Mouse (Mus musculus) frontal cortex, postnatal 25 days (tissue): ENCODE results near the gene Wfdc2.
"Not testable (repeated sequence)": the region's sequence is repeated elsewhere in the genome, so short reads cannot be mapped to it uniquely, and the experiment has no call there.

Experiments used
- DNase-seq, 2 experiments: peaks; one replicate each; pipeline ENCODE4 v3.0.0; 2022; ENCODE audit warnings: low spot score in 2 of 2

The Wfdc2 gene

DNA sequence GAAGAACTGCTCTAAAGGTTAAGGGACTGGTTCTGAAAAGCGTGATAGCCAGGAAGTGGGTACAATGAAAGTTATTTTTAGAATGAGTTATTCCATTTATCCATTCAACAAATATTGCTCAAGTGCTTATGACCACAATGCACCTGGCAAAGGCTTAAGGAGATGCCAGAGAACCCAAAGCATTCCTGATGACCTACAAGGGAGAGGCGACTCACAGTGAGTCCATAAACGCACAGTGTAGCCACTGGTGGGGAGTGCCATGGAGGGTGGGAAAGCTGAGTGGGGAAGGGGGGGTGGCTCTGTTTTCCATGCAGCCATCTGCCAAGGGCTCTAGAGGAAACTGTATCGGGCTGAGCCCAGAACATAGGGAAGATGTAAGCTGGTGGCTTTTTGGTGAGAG is 12.9 kb upstream of the Wfdc2 start:
- DNase-seq, result no peak

DNA sequence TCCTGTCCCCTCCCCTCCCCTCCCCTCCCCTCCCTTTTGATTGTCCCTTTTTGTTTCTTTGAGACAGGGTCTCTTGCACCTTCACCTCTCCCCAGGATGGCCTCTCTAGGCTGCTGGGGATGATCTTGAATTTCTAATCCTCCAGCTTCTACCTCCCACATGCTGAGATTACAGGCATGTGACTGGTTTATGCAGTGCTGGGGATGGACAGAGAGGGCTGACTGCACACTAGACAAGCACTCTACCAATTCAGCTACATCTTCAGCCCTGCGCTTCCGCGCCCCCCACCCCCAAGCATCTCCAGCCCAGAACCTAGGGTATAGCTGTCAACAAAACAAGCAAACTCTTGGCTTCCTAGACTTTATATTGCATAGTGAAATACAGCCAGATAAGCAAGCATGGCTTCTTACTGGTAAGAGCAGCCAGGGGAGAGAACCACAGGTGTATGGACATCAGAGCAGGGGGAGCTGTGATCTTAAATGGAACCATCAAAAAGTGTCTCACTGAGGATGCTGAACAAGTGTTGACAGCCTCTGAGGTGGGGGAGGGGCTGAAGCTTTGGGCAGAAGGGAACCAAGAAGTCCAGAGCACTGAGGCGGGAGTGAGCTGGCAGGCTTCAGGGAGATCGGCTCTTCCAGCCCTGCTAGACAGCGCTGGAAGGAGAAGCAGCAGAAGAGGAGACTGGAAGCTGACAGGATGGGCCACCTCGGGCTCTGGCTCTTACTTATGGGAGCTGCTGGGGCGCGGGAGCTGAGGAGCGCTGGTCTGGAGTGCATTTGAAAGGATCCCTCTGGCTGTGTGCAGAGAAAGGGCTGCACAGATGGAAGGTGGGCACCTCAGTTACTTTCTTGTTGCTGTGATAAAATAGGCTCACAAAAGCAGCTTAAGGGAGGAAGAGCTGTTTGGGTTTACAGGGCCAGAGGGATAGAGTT is 12.0 kb upstream of the Wfdc2 start:
- peak in 1 of 2 experiments; percentile 20 for DNase-seq

DNA sequence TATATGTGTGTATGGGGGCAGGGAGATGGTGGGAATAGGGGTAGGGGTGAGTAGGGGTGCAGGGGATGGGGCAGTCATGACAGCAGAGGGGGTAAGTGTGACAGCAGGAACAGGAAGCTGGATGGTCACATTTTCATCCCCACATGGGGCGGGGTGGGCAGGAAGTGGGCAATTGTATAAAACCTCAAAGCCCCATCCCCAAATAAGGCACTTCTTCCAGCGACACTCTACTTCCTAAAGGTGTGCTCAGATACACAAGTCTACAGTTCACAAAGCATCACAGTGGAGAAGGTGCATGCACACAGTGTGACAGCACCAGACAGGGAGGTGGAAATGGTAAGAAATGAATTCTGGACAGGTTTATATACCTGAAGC is 11.3 kb upstream of the Wfdc2 start:
- no peak for DNase-seq

DNA sequence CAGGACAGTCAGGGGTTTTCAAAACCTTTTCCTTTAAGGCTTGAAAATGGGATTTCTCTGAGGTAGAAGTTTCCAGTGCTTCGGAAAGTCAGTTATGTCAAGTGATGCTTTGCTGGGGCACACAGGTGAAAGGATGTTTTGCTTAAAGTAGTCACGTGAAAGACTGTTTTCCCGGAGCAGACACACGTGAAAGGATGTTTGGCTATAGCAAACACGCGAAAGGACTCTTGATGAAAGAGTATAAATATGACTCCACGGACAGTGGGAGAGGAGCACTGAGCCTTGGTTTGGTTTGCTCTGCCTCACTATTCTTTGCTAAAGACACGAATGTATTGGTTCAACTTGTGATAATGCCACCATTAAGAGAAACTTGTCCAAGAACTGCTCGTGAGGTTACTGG is 10.7 kb upstream of the Wfdc2 start:
- DNase-seq, result no peak

DNA sequence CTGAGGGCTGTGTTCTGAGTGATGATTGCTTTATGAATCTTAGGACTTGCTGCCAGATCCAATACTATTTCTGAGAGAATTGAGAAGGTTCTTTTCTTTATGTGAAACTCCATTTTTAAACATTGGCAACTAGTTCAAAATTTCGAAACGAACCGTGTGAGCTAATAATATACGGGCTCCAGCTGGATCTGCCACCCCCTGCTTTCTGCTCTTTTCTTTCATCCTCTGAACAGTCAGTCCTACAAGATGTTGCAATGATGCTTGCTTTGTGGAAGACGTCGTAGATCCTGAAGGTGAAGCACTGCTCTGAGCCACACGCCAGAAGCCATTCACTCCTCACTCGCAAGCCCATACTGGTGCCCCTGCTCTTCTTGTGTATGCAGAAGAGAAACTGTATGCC is 3.8 kb upstream of the Wfdc2 start:
- DNase-seq, result no peak

DNA sequence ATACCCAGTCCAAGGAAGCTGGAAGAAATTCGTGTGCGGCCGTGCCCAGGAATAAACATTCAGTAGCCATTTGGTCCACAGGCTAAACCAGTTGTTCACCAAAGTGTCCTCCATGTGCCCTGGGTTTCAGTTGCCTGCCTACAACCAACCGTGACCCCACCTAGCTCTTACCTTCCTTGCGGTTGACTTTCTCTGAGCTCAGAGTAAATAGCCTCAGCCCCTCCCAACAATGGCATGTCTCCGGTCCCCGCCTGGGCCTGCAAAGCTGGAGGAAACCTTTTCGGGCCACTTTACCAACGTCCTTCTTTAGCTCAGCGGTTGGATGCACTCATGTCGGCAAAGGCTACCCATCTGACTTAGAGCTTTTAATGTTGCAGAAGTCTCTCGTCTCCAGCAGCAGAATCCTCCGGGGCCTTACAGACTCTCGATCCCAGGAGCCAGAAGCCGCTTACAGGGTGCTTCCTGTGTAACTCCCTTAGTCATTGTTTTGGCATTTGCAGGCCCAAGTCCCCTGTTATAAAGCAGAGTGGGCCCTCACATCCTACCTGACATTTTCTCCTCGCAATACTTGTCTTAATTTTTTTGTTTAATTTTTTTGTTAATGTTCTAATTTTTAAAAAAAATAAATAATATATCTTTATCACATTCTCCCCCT is 3.1 kb upstream of the Wfdc2 start:
- no peak for DNase-seq

DNA sequence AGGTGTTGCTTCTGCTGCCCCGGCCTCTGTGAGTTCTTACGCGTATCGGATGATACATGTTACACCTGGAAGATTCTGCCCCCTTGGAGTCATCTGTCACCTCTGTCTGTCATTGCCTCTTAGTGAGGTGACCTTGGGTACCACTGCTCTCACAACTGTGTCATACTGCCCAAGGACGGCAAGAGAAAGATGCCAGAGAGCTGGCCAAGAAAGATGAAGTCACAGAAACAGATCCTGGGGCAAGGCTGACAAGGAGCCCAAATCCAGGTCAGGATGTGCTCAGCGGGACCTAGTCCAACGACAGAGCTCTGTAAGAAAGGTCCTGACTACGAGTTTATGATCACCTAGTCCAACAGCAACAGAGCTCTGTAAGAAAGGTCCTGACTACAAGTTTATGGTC is 2.1 kb upstream of the Wfdc2 start:
- DNase-seq, result no peak

DNA sequence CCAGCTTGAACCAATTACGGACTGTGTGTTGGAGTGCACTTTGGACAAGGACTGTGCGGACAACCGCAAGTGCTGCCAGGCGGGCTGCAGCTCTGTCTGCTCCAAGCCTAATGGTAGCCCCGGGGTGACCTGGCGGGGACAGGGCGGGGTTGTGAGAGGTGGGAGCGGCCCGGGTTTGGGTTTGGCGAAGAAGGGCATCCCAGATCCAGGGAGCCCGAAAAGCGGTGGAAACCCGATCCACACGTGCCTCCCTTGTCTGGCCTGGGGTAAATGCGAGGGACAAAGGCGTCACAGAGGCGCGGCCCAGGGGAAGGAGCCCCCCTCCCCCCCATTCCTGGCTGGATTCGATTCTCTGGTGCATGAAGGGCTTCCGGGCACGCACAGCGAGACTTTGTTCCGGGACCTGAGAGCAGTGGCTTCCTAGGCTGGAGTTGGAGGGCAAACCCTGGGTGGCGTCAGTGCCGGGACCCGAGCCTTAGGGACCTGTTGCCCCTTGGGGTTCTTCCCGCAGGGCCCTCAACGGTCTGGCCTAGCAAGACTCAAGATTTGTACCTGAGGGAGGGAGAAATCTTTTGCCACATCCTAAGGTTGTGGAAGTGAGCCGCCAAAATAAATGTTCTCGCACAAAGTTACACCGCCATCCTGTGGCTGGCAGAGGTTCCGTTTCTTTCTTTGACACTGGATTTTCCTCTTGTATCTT is 1.3 kb downstream of the Wfdc2 start:
- DNase-seq, result peak; percentile 21 to 22

DNA sequence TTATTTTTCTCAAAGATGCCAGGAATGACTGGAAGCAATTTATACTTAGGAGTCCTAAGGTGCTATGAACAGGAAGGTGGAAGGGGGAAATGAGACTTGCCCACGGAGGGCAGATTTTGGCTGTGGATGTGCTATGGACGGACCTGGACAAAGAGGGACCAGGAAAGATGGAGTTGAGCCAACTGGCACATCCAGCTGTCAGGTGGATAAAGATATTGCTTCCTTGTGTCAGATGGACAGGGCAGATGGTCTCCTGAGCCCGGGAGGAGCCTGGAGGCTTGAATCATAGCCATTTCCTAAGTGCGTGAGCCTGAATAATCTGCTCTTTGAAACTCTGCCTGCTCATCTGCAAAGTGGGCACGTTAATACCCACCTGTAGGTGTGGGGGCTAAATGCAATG is 2.1 kb downstream of the Wfdc2 start:
- no peak for DNase-seq

DNA sequence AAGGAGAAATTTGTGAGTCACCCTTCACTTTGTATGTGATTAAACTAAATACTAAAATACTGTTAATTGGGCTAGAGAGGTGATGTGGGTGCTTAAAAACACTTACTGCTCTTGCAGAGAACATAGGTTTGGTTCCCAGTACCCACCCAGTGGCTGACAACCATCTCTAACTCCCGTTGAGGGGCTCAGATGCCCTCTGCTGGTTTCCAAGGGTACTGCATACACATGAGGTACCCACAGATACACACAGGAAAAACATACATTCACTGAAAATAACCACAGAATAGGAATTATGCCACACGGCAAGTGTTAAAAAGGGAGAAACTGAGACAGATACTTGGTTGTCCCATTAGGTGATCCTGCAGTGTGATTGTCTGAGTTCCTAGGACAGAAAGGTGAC is 4.8 kb downstream of the Wfdc2 start:
- no peak for DNase-seq

GRCm38 (mm10) chr2:164567460-164567859 is 5.2 kb downstream of the Wfdc2 start:
- DNase-seq, result no peak

DNA sequence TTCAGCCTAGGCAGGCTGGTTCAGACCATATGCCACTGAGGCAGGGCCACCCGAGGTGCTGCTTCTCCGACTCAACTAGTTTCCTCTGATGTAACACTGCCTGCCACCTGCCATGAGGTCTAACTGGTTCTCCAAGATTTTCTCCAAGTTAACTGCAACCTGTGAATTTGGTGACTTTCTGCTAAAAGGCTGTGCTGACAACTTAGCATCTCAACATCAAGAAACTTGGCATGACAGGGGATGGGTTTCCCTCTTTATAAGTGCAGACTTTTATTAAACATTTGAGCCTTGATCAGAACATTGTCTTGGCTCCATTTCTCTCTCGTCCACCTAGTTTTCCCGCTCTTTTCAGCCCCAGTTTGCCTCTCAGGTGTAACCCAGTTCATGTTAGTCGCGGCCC is 11.1 kb downstream of the Wfdc2 start, which contains the start of gene Spint3:
Spint3 (minus strand) TSS at position 101 of the 400 bp plus-strand sequence.
- not testable (repeated sequence) for DNase-seq

DNA sequence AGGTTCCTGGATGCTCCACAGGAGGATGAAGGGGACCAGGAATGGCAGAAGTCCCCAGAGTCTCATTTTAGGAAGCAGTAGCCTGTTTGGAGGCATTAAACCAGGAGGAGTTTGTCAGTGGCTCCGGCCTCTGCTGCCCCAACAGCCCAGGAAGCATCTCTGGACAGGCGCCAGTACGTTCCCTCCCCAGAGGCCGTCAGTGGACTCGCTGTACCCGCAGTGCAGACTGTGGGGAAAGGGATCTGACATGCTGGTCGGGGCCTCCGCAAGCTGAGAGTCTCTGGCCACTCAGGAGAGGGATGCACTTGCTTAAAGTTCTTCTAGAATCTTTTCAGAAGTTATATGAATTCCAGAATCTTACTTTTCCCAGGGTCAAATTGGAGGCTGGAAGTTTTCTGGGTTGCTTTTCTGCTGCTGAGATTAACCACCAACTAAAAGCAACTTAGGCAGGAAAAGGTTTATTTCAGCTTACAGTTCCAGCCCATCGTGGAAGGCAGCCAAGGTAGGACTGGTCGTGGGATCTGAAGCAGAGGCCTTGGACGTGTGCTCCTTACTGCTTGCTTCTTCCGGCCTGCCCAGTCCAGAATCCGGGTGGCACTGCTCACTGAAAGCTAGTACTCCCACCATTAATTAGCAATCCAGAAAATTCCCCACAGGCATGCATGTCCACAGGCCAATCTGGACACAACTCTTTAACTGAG is 23.0 kb downstream of the Wfdc2 start, which contains the start of gene Wfdc6a:
Wfdc6a (minus strand) TSS at position 423 of the 701 bp plus-strand sequence.
- not testable (repeated sequence) for DNase-seq

DNA sequence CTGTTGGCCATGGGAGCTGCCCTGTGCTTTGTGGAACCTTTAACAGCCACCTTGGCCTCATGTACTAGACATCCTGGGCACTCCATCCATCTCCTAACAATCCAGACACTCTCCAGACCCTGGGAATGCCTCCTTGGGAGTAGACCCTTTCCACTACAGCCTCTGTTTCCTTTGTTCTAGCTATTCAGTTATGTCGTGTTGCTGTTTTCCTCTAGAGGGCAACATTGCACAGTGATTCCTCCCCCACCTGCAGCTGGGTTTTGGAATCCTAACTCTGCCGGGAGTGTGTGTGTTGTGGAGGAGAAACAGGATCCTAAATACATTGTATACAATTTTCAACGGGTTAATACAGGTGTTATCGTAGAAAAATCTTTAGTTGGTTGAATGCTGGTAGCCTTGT is 29.8 kb downstream of the Wfdc2 start:
- peak in 1 of 2 experiments; percentile 7 for DNase-seq

- DNase-seq, result no peak
Measured at GRCm38 (mm10) chr2:164593494-164593893, 31.3 kb downstream of the Wfdc2 start, which contains the start of gene Eppin. Gene Eppin, minus strand, starts transcription at chr2:164593594.

- no peak for DNase-seq
Measured at GRCm38 (mm10) chr2:164600179-164600578, 38.0 kb downstream of the Wfdc2 start.

- no peak for DNase-seq
Measured at GRCm38 (mm10) chr2:164603482-164603881, 41.3 kb downstream of the Wfdc2 start.

- no peak for DNase-seq
Measured at GRCm38 (mm10) chr2:164604411-164604810, 42.2 kb downstream of the Wfdc2 start.

- DNase-seq, result no peak
Measured at GRCm38 (mm10) chr2:164608781-164609180, 46.6 kb downstream of the Wfdc2 start.

DNA sequence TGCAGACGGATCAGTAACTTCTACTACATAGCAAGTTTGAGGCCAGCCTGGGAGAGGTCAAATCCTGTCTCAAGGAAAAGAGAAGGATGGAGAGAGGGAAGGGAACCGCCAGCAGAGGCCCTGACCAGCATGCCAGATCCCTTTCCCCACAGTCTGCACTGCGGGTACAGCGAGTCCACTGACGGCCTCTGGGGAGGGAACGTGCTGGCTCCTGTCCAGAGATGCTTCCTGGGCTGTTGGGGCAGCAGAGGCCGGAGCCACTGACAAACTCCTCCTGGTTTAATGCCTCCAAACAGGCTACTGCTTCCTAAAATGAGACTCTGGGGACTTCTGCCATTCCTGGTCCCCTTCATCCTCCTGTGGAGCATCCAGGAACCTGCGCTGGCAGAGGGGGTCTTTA is 51.3 kb downstream of the Wfdc2 start, which contains the start of the genes Wfdc6b and Wfdc8:
Wfdc6b (plus strand) TSS at position 52 of the 400 bp plus-strand sequence.
Wfdc8 (minus strand) TSS at position 156 of the 400 bp plus-strand sequence.
- not testable (repeated sequence) for DNase-seq

DNA sequence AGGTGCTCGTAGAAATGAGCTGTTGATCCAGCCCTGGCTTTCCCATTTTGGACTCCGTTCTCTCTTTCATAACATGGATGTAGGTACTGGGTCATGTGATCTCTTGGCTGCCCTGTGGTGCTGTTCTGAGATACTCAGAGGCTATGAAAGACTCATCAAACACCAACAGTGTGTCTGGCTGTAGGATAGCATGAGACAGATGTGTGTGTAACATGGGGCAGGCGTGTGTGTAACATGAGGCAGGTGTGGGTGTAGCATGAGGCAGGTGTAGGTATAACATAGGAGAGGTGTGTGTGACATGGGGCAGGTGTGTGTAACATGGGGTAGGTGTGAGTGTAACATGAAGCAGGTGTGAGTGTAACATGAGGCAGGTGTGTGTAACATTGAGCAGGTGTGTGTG is 53.2 kb downstream of the Wfdc2 start:
- no peak for DNase-seq
